Mouse (Mus musculus) gastrocnemius, adult 18-20 months (tissue): ENCODE results near the gene Tmem207. TPM values are rescaled to one million over a fixed set of nuclear protein-coding genes. Genes with fewer than 3 reads are reported as not detected.

ENCODE experiments used
- DNase-seq: peaks from one replicate; pipeline ENCODE4 v3.0.0; 2021; ENCODE audit warnings: low spot score
- total RNA-seq, 2 experiments: library from RNA; stranded (reverse); gene quantifications; 2 replicates each; pipeline ENCODE4 v1.2.3; 2021

Tmem207 gene
- total RNA-seq, 2 experiments from 2014 or later = not detected

GRCm38 (mm10) chr16:26456182-26456581 lies 70.4 kb downstream of the Tmem207 start:
- DNase-seq = no peak

- DNase-seq = no peak
Measured at GRCm38 (mm10) chr16:26454163-26454562, 72.4 kb downstream of the Tmem207 start.

Other genes with a start within 250 kb of the Tmem207 start
- 1 to 10 TPM in 1 of 2 experiments, under 1 TPM in 1; 0.91 to 1.8 TPM for gene Cldn1, start 154.9 kb downstream of the Tmem207 start, total RNA-seq
- gene Cldn16, start 63.6 kb downstream of the Tmem207 start, total RNA-seq = not detected
- 1 to 10 TPM; 1.8 to 1.9 TPM for gene Il1rap, start 54.9 kb upstream of the Tmem207 start, total RNA-seq